Mouse (Mus musculus) MEL (cell line): ENCODE results near the gene Txndc5. TPM values are rescaled to one million over a fixed set of nuclear protein-coding genes. Genes with fewer than 3 reads are reported as not detected.

Experiments
- DNase-seq: peaks from one replicate; pipeline ENCODE4 v3.0.0; 2011; ENCODE audit warnings: low read depth, low spot score
- H3K27ac ChIP-seq: 2 replicates; pipeline ENCODE4 v1.5.1; 2012; ENCODE audit warnings: low read depth, mild to moderate bottlenecking, control low read depth, low read length, moderate library complexity; ENCODE audit not compliant: control insufficient read depth
- H3K27me3 ChIP-seq, 2 experiments: fragments of 150-350 bp in 1 of 2; sonication (generic) in 1 of 2; 2 replicates each; pipeline ENCODE4 v1.6.1; 2012; ENCODE audit warnings: low read length in 2 of 2, mild to moderate bottlenecking in 2 of 2, improper control_type of control experiment in 1 of 2, moderate library complexity in 1 of 2; ENCODE audit not compliant: insufficient read depth in 2 of 2, control insufficient read depth in 1 of 2
- H3K36me3 ChIP-seq, 2 experiments: 2 replicates each; pipeline ENCODE4 v1.6.1; 2012 to 2014; ENCODE audit warnings: low read length in 2 of 2, improper control_type of control experiment in 1 of 2, inconsistent platforms in 1 of 2, mild to moderate bottlenecking in 1 of 2; ENCODE audit not compliant: insufficient read depth in 2 of 2, control insufficient read depth in 1 of 2
- H3K4me1 ChIP-seq, 2 experiments: fragments of 150-350 bp in 1 of 2; sonication (generic) in 1 of 2; 2 replicates each; pipeline ENCODE4 v1.6.1; 2012; ENCODE audit warnings: low read length in 2 of 2, improper control_type of control experiment in 1 of 2, mild to moderate bottlenecking in 1 of 2; ENCODE audit not compliant: insufficient read depth in 2 of 2, control insufficient read depth in 1 of 2
- H3K4me3 ChIP-seq, 2 experiments: fragments of 150-350 bp in 1 of 2; sonication (generic) in 1 of 2; 2 replicates each; pipeline ENCODE4 v1.5.1; 2012; ENCODE audit warnings: low read depth in 2 of 2, low read length in 2 of 2, mild to moderate bottlenecking in 2 of 2, moderate library complexity in 2 of 2, control low read depth in 1 of 2, improper control_type of control experiment in 1 of 2; ENCODE audit not compliant: control insufficient read depth in 1 of 2, insufficient read depth in 1 of 2
- H3K79me2 ChIP-seq: 2 replicates; pipeline ENCODE4 v1.6.1; 2012; ENCODE audit warnings: mild to moderate bottlenecking, low read length, moderate library complexity; ENCODE audit not compliant: control insufficient read depth, poor library complexity, insufficient read depth
- H3K9ac ChIP-seq: 2 replicates; pipeline ENCODE4 v1.6.1; 2012; ENCODE audit warnings: low read depth, mild to moderate bottlenecking, control low read depth, low read length, moderate library complexity; ENCODE audit not compliant: control insufficient read depth, poor library complexity, severe bottlenecking
- H3K9me3 ChIP-seq: fragments of 150-350 bp; sonication (generic); replicated peaks from 2 replicates; pipeline ENCODE4 v1.6.1; 2012; ENCODE audit warnings: mild to moderate bottlenecking, low read length, improper control_type of control experiment, moderate library complexity; ENCODE audit not compliant: insufficient read depth
- BHLHE40 ChIP-seq: IDR thresholded peaks from 2 replicates; pipeline ENCODE4 v1.6.1; 2012; ENCODE audit warnings: low read depth, mild to moderate bottlenecking, inconsistent platforms, low read length, improper control_type of control experiment, borderline replicate concordance
- E2F4 ChIP-seq: IDR thresholded peaks from 2 replicates; pipeline ENCODE4 v1.6.1; 2011; ENCODE audit warnings: low read depth, low read length, improper control_type of control experiment, borderline replicate concordance
- EP300 ChIP-seq, 2 experiments: IDR thresholded peaks; 2 replicates each; pipeline ENCODE4 v1.6.1; 2011; ENCODE audit warnings: improper control_type of control experiment in 2 of 2, low read length in 2 of 2, low read depth in 1 of 2, mild to moderate bottlenecking in 1 of 2
- GABPA ChIP-seq: IDR thresholded peaks from 2 replicates; pipeline ENCODE4 v1.6.1; 2012; ENCODE audit warnings: low read depth, mild to moderate bottlenecking, inconsistent platforms, low read length, improper control_type of control experiment, moderate library complexity
- GATA1 ChIP-seq: IDR thresholded peaks from 2 replicates; pipeline ENCODE4 v1.6.1; 2011; ENCODE audit warnings: low read depth, low read length, improper control_type of control experiment
- JUND ChIP-seq: IDR thresholded peaks from 2 replicates; pipeline ENCODE4 v1.6.1; 2011; ENCODE audit warnings: low read depth, mild to moderate bottlenecking, improper control_type of control experiment, low read length
- MXI1 ChIP-seq: IDR thresholded peaks from 2 replicates; pipeline ENCODE4 v1.6.1; 2011; ENCODE audit warnings: mild to moderate bottlenecking, low read depth, low read length, improper control_type of control experiment
- MYB ChIP-seq: IDR thresholded peaks from 2 replicates; pipeline ENCODE4 v1.6.1; 2011; ENCODE audit warnings: mild to moderate bottlenecking, low read depth, low read length, improper control_type of control experiment
- MYC ChIP-seq: IDR thresholded peaks from 2 replicates; pipeline ENCODE4 v1.6.1; 2011; ENCODE audit warnings: low read depth, mild to moderate bottlenecking, low read length, improper control_type of control experiment, moderate library complexity
- NELFE ChIP-seq: IDR thresholded peaks from 2 replicates; pipeline ENCODE4 v1.6.1; 2011; ENCODE audit warnings: low read depth, low read length, improper control_type of control experiment
- POLR2AphosphoS2 ChIP-seq: IDR thresholded peaks from 2 replicates; pipeline ENCODE4 v1.6.1; 2011; ENCODE audit warnings: low read length, improper control_type of control experiment
- POLR2AphosphoS5 ChIP-seq: IDR thresholded peaks from 2 replicates; pipeline ENCODE4 v1.6.1; 2012; ENCODE audit warnings: low read depth, borderline replicate concordance, mild to moderate bottlenecking, inconsistent platforms, low read length, moderate library complexity, mixed read lengths
- RAD21 ChIP-seq: IDR thresholded peaks from 2 replicates; pipeline ENCODE4 v1.6.1; 2011; ENCODE audit warnings: mild to moderate bottlenecking, low read depth, low read length, improper control_type of control experiment
- RCOR1 ChIP-seq: IDR thresholded peaks from 2 replicates; pipeline ENCODE4 v1.6.1; 2012; ENCODE audit warnings: low read depth, mild to moderate bottlenecking, inconsistent platforms, low read length, improper control_type of control experiment
- SIN3A ChIP-seq: IDR thresholded peaks from 2 replicates; pipeline ENCODE4 v1.6.1; 2012; ENCODE audit warnings: low read length, improper control_type of control experiment, inconsistent platforms
- SMC3 ChIP-seq: IDR thresholded peaks from 2 replicates; pipeline ENCODE4 v1.6.1; 2011; ENCODE audit warnings: low read depth, low read length, improper control_type of control experiment
- TAL1 ChIP-seq: IDR thresholded peaks from 2 replicates; pipeline ENCODE4 v1.6.1; 2012; ENCODE audit warnings: mild to moderate bottlenecking, inconsistent platforms, low read length, moderate library complexity, mixed read lengths
- TBP ChIP-seq: IDR thresholded peaks from 2 replicates; pipeline ENCODE4 v1.8.0; 2011; ENCODE audit warnings: low read depth, low read length, improper control_type of control experiment
- TCF12 ChIP-seq: IDR thresholded peaks from 2 replicates; pipeline ENCODE4 v1.6.1; 2014; ENCODE audit warnings: low read depth, mild to moderate bottlenecking, inconsistent platforms, low read length, improper control_type of control experiment, moderate library complexity
- USF1 ChIP-seq: IDR thresholded peaks from 2 replicates; pipeline ENCODE4 v1.6.1; 2014; ENCODE audit warnings: low read depth, mild to moderate bottlenecking, inconsistent platforms, low read length, improper control_type of control experiment, moderate library complexity
- ZMIZ1 ChIP-seq: IDR thresholded peaks from 2 replicates; pipeline ENCODE4 v1.6.1; 2012; ENCODE audit warnings: low read depth, mild to moderate bottlenecking, inconsistent platforms, low read length, improper control_type of control experiment, moderate library complexity
- ZNF384 ChIP-seq: IDR thresholded peaks from 2 replicates; pipeline ENCODE4 v1.6.1; 2012; ENCODE audit warnings: low read depth, mild to moderate bottlenecking, inconsistent platforms, low read length, improper control_type of control experiment
- polyA plus RNA-seq, 2 experiments: library from polyadenylated mRNA; stranded (reverse) in 1 of 2; unstranded in 1 of 2; fragments of >175 nt in 1 of 2; fragments of >200 nt in 1 of 2; gene quantifications; 2 replicates each; pipeline versions ENCODE4 v1.2.1 to v1.2.4; 2012; ENCODE audit warnings: low replicate concordance in 2 of 2, low read depth in 1 of 2; ENCODE audit not compliant: insufficient read length in 2 of 2, insufficient read depth in 1 of 2, missing spikeins in 1 of 2
- total RNA-seq: library from RNA; depleted of rRNA; stranded (reverse); fragments of 300-350 nt; gene quantifications from 2 replicates; pipeline ENCODE4 v1.2.3, GENCODE M21; 2012

Txndc5 gene
- total and polyA plus RNA-seq, 3 experiments: 87.3 to 114 TPM; not detected in 1

DNA sequence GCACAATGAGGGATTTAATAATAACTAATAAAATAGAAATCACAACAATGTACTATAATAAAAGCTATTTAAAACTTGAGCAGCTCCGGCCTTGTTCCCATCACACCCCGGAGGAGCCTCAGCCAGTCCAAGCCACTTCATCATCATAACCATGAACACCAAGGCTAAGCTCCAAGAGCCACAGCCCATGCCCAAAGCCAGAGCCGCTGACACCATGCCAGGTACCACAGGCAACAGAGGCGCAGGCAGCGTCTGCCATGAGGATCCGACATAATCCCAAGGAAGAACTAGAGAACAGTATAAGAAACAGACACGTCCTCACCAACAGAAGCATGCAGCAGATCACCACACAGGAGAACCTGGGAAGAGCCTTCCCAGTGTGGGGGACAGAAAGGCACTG is 14.7 kb downstream of the Txndc5 start:
- Histone ChIP-seq H3K9me3 (no peaks in the 10 kb centered on the region), H3K27ac (no peak overlapping the region), H3K9ac (no peak overlapping the region), H3K36me3 (peaks cover 0 to 20% of the 10 kb centered on the region in 2 experiments; a peak in 2 of 4 replicates), H3K4me1 (no peaks in the 10 kb centered on the region), H3K4me3 (no peak overlapping the region), H3K27me3 (no peaks in the 10 kb centered on the region), H3K79me2 (no peaks in the 10 kb centered on the region)
- no peak for DNase-seq
- no peak for TF ChIP-seq SMC3
- TF ChIP-seq EP300 (IDR thresholded peaks at IDR 0.05; ENCODE audit: low read depth in 1 of 2, low read length in 2 of 2): no peak
- no peak for TF ChIP-seq POLR2AphosphoS5
- no peak for TF ChIP-seq TAL1
- no peak for TF ChIP-seq RAD21
- no peak for TF ChIP-seq E2F4
- no peak for TF ChIP-seq RCOR1
- TF ChIP-seq USF1: no peak

- Histone ChIP-seq H3K27me3 (no peaks in the 10 kb centered on the region), H3K4me1 (no peaks in the 10 kb centered on the region), H3K79me2 (no peaks in the 10 kb centered on the region), H3K36me3 (peaks cover 0 to 17% of the 10 kb centered on the region in 2 experiments; a peak in 2 of 4 replicates), H3K9ac (no peak overlapping the region), H3K27ac (no peak overlapping the region), H3K9me3 (no peaks in the 10 kb centered on the region), H3K4me3 (no peak overlapping the region)
- no peak for TF ChIP-seq BHLHE40
- no peak for TF ChIP-seq RCOR1
- TF ChIP-seq POLR2AphosphoS2: no peak
- no peak for TF ChIP-seq NELFE
- TF ChIP-seq GABPA: no peak
- TF ChIP-seq GATA1: no peak
- no peak for TF ChIP-seq SMC3
- TF ChIP-seq ZMIZ1: no peak
- TF ChIP-seq MYC: no peak
- TF ChIP-seq TAL1: no peak
- no peak for TF ChIP-seq SIN3A
- TF ChIP-seq MYB: no peak
- no peak for TF ChIP-seq JUND
- no peak for TF ChIP-seq TCF12
- TF ChIP-seq MXI1: no peak
- TF ChIP-seq ZNF384: no peak
- TF ChIP-seq TBP: no peak
- no peak for DNase-seq
These were observed 16.6 kb downstream of the Txndc5 start for GRCm38 (mm10) chr13:38511979-38512378.
